Mouse (Mus musculus) bone marrow, adult 2 months (tissue): ENCODE data around the gene Galnt18. TPM values are rescaled to one million over a fixed set of nuclear protein-coding genes. Genes with fewer than 3 reads are reported as not detected.

Experiments
- H3K27ac ChIP-seq: fragments of 200-500 bp; 2 replicates; pipeline ENCODE4 v1.5.1; 2012; ENCODE audit warnings: low read depth, mild to moderate bottlenecking, control low read depth, inconsistent platforms, low read length; ENCODE audit not compliant: control insufficient read depth, poor library complexity, insufficient read depth
- H3K4me1 ChIP-seq: fragments of 200-500 bp; 2 replicates; pipeline ENCODE4 v1.6.1; 2011; ENCODE audit warnings: low read length; ENCODE audit not compliant: control insufficient read depth, insufficient read depth
- H3K4me3 ChIP-seq: fragments of 200-500 bp; replicated peaks from 2 replicates; pipeline ENCODE3; 2011; ENCODE audit warnings: mild to moderate bottlenecking, low read depth, low read length, control low read depth; ENCODE audit not compliant: control insufficient read depth
- CTCF ChIP-seq: fragments of 200-500 bp; IDR thresholded peaks from 2 replicates; pipeline ENCODE4 v1.5.1; 2011; ENCODE audit warnings: low read length, control low read depth; ENCODE audit not compliant: control insufficient read depth, insufficient read depth
- POLR2A ChIP-seq: fragments of 200-500 bp; IDR thresholded peaks from 2 replicates; pipeline ENCODE4 v1.6.1; 2011; ENCODE audit warnings: low read depth, mild to moderate bottlenecking, control low read depth, low read length, borderline replicate concordance; ENCODE audit not compliant: control insufficient read depth
- WGBS: fragments of 180-500 bp; shearing (Covaris S2); methylation state at CpG from one replicate; pipeline ENCODE4 v1.1.7; 2018; 5-methylcytosine and 5-hydroxymethylcytosine counted together
- polyA plus RNA-seq: library from polyadenylated mRNA; stranded (reverse); fragments of >200 nt; gene quantifications from 2 replicates; pipeline ENCODE4 v1.2.4, GENCODE M21; 2011; ENCODE audit warnings: low replicate concordance; ENCODE audit not compliant: missing spikeins, insufficient read depth, insufficient read length

The Galnt18 gene
- polyA plus RNA-seq, 1 experiment: 2.2 TPM

DNA sequence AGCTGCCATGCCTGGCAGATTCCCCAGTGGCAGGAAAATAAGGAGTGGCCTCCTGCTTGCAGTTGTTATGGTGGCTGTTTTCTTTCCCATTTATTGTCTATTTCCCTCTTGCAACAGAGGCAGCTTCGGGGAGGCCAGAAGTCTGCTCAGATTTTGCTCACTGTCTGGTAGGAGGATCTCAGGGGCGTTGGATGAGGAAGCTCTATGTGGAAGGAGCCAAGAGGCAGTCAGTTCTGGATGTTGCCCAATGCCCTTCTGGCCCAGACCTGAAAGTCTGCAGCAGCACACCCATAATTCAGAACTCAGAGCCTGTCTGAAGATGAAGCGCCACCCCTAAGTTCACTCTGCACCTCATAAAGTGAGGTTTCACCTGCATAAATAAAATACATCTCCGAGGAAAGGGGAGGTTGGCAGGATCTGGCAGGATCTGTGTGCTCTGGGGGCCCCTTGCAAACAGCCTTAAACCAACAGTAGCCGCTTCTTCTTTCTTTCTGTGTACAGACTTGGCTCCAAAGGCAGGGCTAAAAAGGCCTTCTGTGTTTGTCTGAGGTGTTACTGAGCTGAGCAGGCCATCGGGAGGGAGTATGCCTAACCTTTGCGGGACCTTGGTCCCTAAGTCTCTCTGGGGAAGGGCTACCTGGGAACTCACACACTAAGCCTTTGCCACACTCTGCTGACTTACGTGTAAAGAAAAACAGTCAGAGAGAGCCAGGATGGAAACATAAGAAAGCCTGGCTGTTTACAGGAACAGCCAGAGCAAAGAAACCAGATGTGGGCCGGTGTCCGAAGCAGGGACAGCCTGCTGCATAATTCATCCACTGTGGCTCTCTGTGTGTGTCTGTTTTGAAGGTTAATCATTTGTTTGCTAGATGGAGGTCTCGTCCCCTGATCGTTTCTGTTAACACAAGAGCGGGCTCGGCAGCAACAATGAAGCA is 116.4 kb downstream of the Galnt18 start:
- Histone ChIP-seq H3K4me3 (no peak overlapping the region), H3K4me1 (no peaks in the 10 kb centered on the region), H3K27ac (no peak overlapping the region)
- 74% methylated on average over 14 of the region's 14 CpGs for WGBS
- no peak for TF ChIP-seq POLR2A
- no peak for TF ChIP-seq CTCF

DNA sequence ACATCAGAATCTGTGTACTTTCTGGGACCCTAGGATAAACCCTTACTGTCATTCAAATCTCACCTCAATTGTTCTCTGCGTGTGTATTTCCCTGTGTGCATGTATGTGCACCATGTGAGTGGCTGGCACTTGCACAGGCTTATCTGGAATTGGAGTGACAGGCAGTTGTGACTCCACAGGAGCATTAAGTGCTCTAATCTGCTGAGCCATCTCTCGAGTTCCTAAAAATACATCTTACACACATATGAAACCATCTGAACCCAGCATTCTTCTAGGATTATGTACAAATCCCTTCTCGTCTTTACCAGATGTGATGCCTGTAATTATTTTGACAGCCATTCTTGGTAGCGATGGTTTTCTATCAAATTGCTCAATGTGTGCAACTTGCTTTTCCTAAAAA is 121.2 kb downstream of the Galnt18 start:
- H3K27ac ChIP-seq: no peak overlapping the region
- WGBS: 72% methylated on average over 4 of the region's 4 CpGs
- H3K4me3 ChIP-seq: no peak overlapping the region
- TF ChIP-seq CTCF (no peak), POLR2A (no peak)
- no peaks in the 10 kb centered on the region for H3K4me1 ChIP-seq

DNA sequence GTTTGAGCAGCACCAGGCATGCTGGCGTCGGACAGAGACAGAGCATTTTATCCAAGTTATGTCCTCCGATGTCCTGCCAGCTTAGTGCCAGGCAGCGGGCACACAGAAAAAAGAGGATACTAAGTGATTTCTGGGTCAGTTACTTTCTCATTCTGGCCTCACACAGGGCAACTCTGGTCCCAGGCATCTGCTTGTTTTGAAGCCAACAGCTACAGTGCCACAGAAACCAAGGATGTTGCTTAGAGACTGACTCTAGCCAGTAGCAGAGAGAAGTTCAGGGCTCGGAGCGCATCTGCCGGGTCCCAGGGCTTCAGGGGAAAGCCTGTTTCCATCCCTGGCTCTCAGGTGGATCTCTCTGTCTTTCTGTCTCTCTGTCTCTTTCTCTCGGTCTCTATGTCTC is 124.8 kb downstream of the Galnt18 start:
- TF ChIP-seq CTCF: no peak
- TF ChIP-seq POLR2A: no peak
- Histone ChIP-seq H3K4me3 (no peak overlapping the region), H3K4me1 (no peaks in the 10 kb centered on the region), H3K27ac (no peak overlapping the region)
- 83% methylated on average over 8 of the region's 8 CpGs for WGBS

DNA sequence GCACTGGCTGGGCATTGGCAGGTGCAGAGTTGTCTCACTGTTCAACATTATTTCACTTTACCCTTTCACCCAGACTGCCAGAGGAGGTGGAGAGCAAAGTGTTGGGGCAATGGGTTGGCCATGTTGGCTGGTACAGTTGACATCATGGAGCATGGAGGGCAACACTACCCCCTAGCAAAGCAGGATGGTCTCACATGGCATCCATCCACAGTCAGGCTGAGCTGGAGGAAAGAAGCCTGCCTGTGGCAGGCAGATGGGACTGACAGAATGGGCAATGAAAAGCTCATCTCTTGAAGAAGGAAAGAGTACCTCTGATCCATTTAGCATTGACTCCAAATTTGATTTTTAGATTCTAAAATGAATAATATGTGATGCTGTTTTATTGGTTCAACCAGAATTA is 125.3 kb downstream of the Galnt18 start:
- Histone ChIP-seq H3K4me3 (no peak overlapping the region), H3K4me1 (no peaks in the 10 kb centered on the region), H3K27ac (no peak overlapping the region)
- TF ChIP-seq POLR2A (no peak), CTCF (no peak)

DNA sequence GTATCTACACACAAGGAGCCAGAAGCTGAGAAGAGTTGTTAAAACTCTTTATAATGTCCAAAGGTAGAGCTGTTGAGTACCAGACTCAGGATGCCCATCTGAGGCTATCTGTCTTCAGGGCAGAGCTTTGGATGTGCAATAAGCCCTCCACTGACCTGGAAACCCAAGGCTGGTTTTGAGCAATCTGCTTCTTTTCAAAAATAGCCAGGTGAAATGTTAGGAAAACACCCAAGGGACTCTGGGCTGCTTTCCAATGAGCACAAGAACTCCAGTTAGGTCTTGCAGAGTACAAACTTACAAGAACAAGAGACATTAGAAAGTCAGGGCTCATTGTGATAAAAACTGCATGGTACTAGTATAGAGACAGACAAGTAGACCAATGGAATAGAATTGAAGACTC is 135.4 kb downstream of the Galnt18 start:
- Histone ChIP-seq H3K27ac (no peak overlapping the region), H3K4me3 (no peak overlapping the region), H3K4me1 (no peaks in the 10 kb centered on the region)
- TF ChIP-seq POLR2A (no peak), CTCF (no peak)

DNA sequence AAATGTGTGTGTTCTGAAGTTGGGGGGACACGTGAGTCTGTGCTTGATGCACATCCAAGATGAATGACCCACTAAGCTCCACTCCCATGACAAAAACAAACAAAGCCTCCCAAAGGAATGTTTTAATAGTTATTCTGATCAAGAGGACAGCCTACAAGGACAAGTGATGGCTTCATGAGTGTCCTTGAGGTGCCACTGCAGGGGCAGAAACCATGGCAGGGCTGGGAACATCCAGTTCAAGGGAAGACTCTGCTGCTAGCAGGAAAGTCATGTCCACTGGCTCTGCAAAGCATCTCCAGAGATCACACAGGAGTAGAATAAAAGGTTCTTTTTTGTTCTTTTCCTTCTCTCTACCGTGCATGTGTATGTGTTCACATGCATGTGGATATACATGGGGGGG is 140.9 kb downstream of the Galnt18 start:
- H3K27ac ChIP-seq: no peak overlapping the region
- no peaks in the 10 kb centered on the region for H3K4me1 ChIP-seq
- WGBS: 67% methylated on average over 2 of the region's 2 CpGs
- TF ChIP-seq CTCF (no peak), POLR2A (no peak)
- H3K4me3 ChIP-seq: no peak overlapping the region

DNA sequence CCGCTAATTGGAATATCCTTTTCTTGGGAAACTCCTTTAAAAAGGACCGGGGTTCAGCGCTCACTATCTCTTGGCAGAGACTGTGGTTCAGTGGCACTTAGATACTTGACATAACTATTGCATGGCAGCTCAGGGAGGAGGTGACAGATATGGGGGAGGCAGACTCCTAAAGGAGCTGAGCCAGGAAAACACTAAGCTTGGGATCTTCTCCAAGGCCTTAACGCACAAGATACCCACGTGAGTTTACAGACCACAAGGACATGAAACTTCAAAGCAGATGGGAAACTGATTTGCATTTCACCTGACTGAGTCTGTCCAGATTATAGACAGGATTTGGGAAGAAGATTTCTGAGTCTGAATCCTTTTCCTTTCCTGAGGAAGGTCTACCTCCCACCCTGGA is 141.3 kb downstream of the Galnt18 start:
- Histone ChIP-seq H3K4me3 (no peak overlapping the region), H3K4me1 (no peaks in the 10 kb centered on the region), H3K27ac (no peak overlapping the region)
- TF ChIP-seq CTCF: no peak
- TF ChIP-seq POLR2A: no peak
- 80% methylated on average over 5 of the region's 5 CpGs for WGBS

DNA sequence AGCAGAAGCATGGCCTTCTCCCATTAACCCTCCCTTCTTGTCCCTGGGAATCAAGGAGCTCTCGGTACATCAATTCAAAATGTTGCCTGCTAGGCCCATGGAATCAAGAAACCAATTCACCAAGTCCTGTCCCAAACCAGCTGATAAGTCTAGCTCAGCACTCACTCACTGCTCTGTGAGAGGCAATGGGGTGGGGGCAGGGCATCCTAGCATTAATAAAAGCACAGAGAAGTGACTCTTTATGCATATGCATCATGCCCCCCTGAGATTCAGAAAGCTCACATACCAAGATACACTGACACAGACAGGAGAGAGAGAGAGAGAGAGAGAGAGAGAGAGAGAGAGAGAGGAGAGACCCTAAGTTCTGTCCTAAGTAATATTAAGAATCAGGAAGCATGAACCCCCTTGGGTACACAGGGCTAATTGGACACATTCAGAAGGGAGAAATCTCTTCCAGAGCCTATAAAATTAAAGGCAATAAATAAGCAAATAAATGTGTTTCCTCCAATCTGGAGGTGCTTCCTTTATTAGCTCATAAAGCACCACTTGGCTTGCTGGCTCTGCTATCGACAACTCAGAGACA is 141.8 kb downstream of the Galnt18 start:
- TF ChIP-seq POLR2A (no peak), CTCF (no peak)
- H3K27ac ChIP-seq: no peak overlapping the region
- no peak overlapping the region for H3K4me3 ChIP-seq
- WGBS: 70% methylated on average over 2 of the region's 2 CpGs
- no peaks in the 10 kb centered on the region for H3K4me1 ChIP-seq
